Mouse (Mus musculus): ENCODE results near the gene Olfr609.
"Not testable (repeated sequence)": the region's sequence is repeated elsewhere in the genome, so short reads cannot be mapped to it uniquely, and the experiment has no call there.

The Olfr609 gene

DNA sequence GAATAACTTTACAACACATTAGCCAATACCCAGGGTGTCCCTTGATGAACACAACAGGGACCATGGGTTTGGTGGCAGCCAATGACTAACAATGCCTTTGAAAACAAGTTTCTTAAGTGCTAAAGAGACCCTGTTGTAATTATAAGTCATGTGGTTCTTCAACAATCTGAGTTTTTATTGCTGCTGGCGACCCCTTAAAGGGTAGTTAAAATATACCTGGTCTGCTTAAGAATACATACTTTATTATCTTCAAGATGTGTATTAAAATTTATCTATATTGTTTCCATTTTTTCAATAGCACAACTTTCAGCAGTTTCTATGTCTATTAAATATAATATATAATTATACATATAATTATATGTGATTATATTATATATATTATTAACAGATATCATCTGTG lies at the start of gene Olfr609:
TSS of gene Olfr609 (minus strand) at position 101 of the 400 bp plus-strand sequence.
- DNase-seq: no peak

DNA sequence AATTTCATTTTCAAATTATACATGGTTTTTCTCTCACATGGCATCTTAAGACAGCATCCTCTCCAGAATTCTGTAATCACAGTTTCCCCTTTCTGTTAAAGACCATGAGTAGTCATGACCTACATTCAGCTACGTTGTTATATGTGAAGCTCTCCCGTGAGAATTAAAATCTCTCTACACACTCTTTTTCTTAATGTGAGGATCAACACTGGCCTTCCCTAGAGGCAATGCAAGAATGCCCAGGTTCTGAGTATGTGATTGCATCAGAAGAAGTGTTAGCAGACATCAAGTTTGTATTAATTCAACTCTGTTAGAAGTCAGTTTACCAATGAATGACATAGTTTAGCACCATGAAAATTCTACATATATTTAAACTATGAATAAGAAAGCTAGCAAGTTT lies 44.8 kb upstream of the Olfr609 start, which contains the start of gene Olfr612:
TSS of gene Olfr612 (minus strand) at position 101 of the 400 bp plus-strand sequence.
- not testable (repeated sequence) for DNase-seq

DNA sequence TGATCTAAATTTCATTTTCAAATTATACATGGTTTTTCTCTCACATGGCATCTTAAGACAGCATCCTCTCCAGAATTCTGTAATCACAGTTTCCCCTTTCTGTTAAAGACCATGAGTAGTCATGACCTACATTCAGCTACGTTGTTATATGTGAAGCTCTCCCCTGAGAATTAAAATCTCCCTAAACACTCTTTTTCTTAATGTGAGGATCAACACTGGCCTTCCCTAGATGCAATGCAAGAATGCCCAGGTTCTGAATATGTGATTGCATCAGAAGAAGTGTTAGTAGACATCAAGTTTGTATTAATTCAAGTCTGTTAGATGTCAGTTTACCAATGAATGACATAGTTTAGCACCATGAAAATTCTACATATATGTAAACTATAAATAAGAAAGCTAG lies 22.9 kb upstream of the Olfr609 start, which contains the start of gene Olfr611:
TSS of gene Olfr611 (minus strand) at position 101 of the 400 bp plus-strand sequence.
- DNase-seq: not testable (repeated sequence)

DNA sequence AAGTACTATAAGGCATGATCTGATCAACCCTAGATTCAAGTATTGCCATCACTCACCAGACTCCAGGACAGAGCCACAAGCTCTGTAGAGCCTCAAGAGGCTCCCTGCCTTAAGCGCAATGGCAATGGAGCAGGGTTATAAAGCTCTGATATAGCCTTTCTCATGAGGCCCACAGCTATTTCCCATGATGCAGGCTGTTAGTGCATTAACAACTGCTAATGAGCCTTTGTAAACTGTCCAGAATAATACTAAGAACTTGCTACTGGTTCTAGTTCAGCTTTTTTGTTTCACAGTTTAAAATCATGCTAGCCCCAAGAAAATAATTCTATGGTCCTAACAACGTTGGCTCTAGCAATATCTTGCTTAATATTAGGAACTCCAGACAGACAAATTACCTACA lies 14.2 kb upstream of the Olfr609 start, which contains the start of gene Olfr610:
TSS of gene Olfr610 (minus strand) at position 101 of the 400 bp plus-strand sequence.
- DNase-seq: no peak

DNA sequence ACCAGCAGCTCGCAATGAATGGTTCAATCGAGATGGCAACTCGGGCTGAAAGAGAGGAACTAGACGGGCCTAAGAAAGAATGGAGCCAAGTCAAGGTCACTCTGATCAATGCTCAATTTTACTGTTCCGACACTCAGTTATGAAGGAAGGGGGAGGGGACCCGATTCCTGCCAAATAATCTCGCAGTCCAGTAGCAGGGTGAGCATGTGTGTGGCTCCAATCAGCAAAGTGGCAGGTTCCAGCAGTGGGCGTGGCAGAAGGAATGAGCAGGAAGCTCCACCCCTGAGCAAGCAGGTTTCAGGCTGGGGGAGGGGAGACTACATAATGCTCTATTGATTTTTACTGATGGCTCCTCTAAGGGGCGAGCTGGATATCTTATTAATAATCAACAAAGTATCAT lies 20.8 kb downstream of the Olfr609 start:
- DNase-seq: not testable (repeated sequence)

DNA sequence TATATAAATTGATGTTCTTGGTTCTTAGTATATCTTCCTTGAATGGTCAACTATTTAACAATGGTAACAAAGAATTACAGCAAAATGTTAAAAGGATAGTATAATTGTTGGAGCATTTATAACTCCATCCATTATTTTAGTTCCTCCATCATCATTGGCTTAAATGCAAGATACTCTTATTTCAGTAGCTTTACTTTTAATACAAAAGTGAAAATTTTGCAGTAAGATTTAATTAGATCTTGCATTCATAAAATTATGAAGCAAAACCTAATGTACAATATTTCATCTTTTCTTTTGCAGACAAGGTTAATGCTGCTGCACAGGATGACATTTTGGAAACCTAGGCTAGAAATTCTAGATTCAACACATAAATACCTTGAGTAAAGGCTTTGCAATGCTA lies 28.3 kb downstream of the Olfr609 start, which contains the start of gene Olfr608:
TSS of gene Olfr608 (plus strand) at position 301 of the 400 bp plus-strand sequence.
- no peak for DNase-seq

DNA sequence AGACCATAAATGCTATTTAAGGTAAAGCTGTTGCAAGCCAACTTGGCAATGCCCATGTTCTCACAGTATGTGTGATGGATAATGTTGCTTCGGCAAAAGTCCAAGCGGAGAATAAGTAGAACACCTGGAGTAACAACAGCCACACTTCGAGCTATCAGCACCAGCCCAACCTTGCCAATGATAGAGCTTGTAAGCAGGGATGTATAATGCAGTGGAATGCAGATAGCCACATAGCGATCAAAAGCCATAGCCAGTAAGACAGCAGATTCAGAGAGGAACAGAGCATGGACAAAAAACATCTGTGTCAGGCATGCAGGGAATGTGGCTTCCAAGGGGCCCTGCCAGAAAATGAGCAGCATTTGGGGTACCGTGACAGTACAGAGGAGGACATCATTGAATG lies 37.3 kb downstream of the Olfr609 start:
- no peak for DNase-seq

DNA sequence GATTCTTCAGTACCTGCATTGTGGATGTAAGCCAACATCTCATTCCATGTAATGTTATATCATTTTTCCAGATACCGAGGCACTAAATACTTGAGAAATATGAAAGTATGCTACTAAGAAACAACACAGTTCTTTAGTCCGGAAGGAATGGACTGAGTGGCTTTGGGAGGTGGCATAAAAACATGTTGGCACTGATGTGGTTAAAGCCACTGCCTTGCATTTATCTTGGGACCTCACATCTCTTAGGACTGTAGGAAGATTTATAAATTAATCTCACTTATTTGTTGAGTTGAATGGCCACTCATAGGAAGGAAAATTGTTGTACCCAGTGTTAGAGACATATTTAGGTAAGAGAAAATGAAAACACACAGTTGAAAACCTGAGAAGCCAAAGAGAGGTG lies 49.1 kb downstream of the Olfr609 start, which contains the start of gene Olfr606:
TSS of gene Olfr606 (plus strand) at position 301 of the 400 bp plus-strand sequence.
- DNase-seq: no peak

DNA sequence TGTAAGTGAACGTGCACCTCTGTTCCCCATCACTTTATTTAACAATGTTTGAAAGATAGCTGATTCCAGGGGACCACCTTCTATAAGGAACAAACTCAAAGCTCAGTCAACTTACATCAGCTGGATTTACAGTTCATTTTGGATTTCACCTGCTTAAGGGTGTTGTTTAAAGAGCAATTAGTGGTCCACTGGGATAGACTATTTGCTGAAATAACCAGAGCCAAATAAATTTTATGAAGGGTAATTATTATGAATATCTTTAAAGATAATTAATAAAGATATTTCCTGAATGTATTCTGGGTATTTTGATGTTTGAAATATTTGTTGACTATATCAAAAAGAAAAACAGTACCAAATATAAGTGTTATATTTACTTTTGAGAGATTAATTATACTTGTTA lies 52.5 kb downstream of the Olfr609 start, which contains the start of gene Olfr605:
TSS of gene Olfr605 (minus strand) at position 101 of the 400 bp plus-strand sequence.
- no peak for DNase-seq
